In genomic region chr4:119102350-119103126, GRCm38 (mm10) we compare ENCODE assay signal across 9 mouse cellular contexts. TPM values are rescaled to one million over a fixed set of nuclear protein-coding genes. Genes with fewer than 3 reads are reported as not detected.
DNase-seq lines count a peak whose midpoint lies in the region; ATAC-seq and TF ChIP-seq lines count a peak whose summit lies in the region.
"Had no signal": no experiment of that assay in that cellular context is flagged by ENCODE, and none has a peak within 500 bp of the region (broad histone marks: within the 10 kb centered on the region; RNA-seq: fewer than 3 reads in every experiment).

No protein-coding gene starts in this region.

- H3K9ac ChIP-seq in forebrain, postnatal 0 days: no peak overlapping the region

- no peaks in the 10 kb centered on the region for H3K36me3 ChIP-seq in forebrain, postnatal 0 days (ENCODE audit: insufficient read depth)
- H3K36me3 ChIP-seq: G1E had no signal

- WGBS in forebrain, postnatal 0 days: 79% methylated on average over 7 of the region's 7 CpGs

- H3K27me3 ChIP-seq in forebrain, postnatal 0 days (ENCODE audit: insufficient read depth, low read length): no peaks in the 10 kb centered on the region

- no peak for ATAC-seq in forebrain, postnatal 0 days

- DNase-seq in left cerebral cortex, adult 18-20 months (ENCODE audit: low spot score in 2 of 2): peak; percentile 46 to 66
- DNase-seq in left cerebral cortex, postnatal 10 days (ENCODE audit: extremely low spot score in 1 of 2, low spot score in 2 of 2): no peak
- peak; percentile 40 for DNase-seq in MN1 (ENCODE audit: low spot score)
- peak; percentile 83 for DNase-seq in brain, adult 2 months (ENCODE audit: low read depth, low spot score)
- peak; percentile 63 for DNase-seq in right cerebral cortex, postnatal 25 days
- DNase-seq in forebrain, postnatal 0 days: no peak
- no peak for DNase-seq in kidney, adult 9 months
- DNase-seq: retina, postnatal 1 day had no signal

- H3K4me1 ChIP-seq in forebrain, postnatal 0 days (ENCODE audit: insufficient read depth): 0 out of 2 replicates have a peak, but pooled peaks cover 8% of the 10 kb centered on the region

- H3K4me3 ChIP-seq in forebrain, postnatal 0 days (ENCODE audit: low read depth, low read length): no peak overlapping the region

- TF ChIP-seq CTCF in forebrain, postnatal 0 days (IDR thresholded peaks at IDR 0.05; ENCODE audit: low read depth): no peak

- H3K4me2 ChIP-seq in forebrain, postnatal 0 days (ENCODE audit: low read depth): no peak overlapping the region

- H3K9me3 ChIP-seq in forebrain, postnatal 0 days (ENCODE audit: low read length): no peaks in the 10 kb centered on the region
- H3K9me3 ChIP-seq: G1E had no signal

- no peak overlapping the region for H3K27ac ChIP-seq in forebrain, postnatal 0 days (ENCODE audit: low read depth, low read length)

- intact Hi-C loops in left cerebral cortex, postnatal 10 days (cut with DNase I): no loop called here

RNA-seq across cellular contexts. Expression of gene Slc2a1, which starts 6.0 kb away (rescaled TPM):
- total RNA-seq in left cerebral cortex, adult 18-20 months (2021): 10 to 100 TPM; 75.2 to 91.1 TPM
- 10 to 100 TPM; 46.2 to 70.9 TPM for total RNA-seq in left cerebral cortex, postnatal 10 days (2021)
- total RNA-seq in forebrain, postnatal 0 days (2014; rRNA removed): 53.6 and 64.8 TPM in 2 replicates
- polyA plus RNA-seq in forebrain, postnatal 0 days (2015; fragmentation: Nextera tagmentation; extraction: Ambion mirVana): 41.4 and 43.1 TPM in 2 replicates

Comparison
In these comparisons a context has a peak if more than half of its experiments do, and no peak if none do; other contexts are left out.
1. DNase-seq: peak in left cerebral cortex, adult 18-20 months (2 of 2), MN1 (single experiment), brain, adult 2 months (single experiment) and right cerebral cortex, postnatal 25 days (single experiment); none in left cerebral cortex, postnatal 10 days (0 of 2), forebrain, postnatal 0 days (single experiment) and kidney, adult 9 months (single experiment).